Mouse (Mus musculus) kidney, postnatal 4 days (tissue): ENCODE data around the gene Nipsnap3b.

Experiments used
- DNase-seq, 2 experiments: peaks; one replicate each; pipeline ENCODE4 v3.0.0; 2021; ENCODE audit warnings: mixed read lengths in 2 of 2

The Nipsnap3b gene

GRCm38 (mm10) chr4:53011732-53012361 lies at the start of gene Nipsnap3b:
TSS of gene Nipsnap3b (plus strand) at chr4:53011880.
- DNase-seq: peak; percentile 99 to 100

- no peak for DNase-seq
Observed at GRCm38 (mm10) chr4:52964247-52964646, 47.4 kb upstream of the Nipsnap3b start, which contains the start of gene Olfr270. TSS of gene Olfr270 (plus strand) at chr4:52964547.

GRCm38 (mm10) chr4:52985216-52985615 lies 26.5 kb upstream of the Nipsnap3b start:
- peak; percentile 11 to 18 for DNase-seq

- no peak for DNase-seq
Observed at GRCm38 (mm10) chr4:52986266-52986665, 25.4 kb upstream of the Nipsnap3b start.

- DNase-seq: peak; percentile 47 to 57
Observed at GRCm38 (mm10) chr4:52989248-52989647, 22.4 kb upstream of the Nipsnap3b start, which contains the start of gene Nipsnap3a. TSS of gene Nipsnap3a (plus strand) at chr4:52989272.

GRCm38 (mm10) chr4:52999449-52999848 lies 12.2 kb upstream of the Nipsnap3b start:
- no peak for DNase-seq

- DNase-seq: no peak
Observed at GRCm38 (mm10) chr4:53000154-53000553, 11.5 kb upstream of the Nipsnap3b start.

GRCm38 (mm10) chr4:53009183-53009582 lies 2.5 kb upstream of the Nipsnap3b start:
- DNase-seq: no peak

- no peak for DNase-seq
Observed at GRCm38 (mm10) chr4:53009871-53010270, 1.8 kb upstream of the Nipsnap3b start.

GRCm38 (mm10) chr4:53014421-53014820 lies 2.7 kb downstream of the Nipsnap3b start:
- DNase-seq: no peak

- no peak for DNase-seq
Observed at GRCm38 (mm10) chr4:53015024-53015423, 3.3 kb downstream of the Nipsnap3b start.

- DNase-seq: no peak
Observed at GRCm38 (mm10) chr4:53018392-53018791, 6.7 kb downstream of the Nipsnap3b start.

- no peak for DNase-seq
Observed at GRCm38 (mm10) chr4:53023189-53023925, 11.7 kb downstream of the Nipsnap3b start.

- DNase-seq: no peak
Observed at GRCm38 (mm10) chr4:53024397-53024796, 12.7 kb downstream of the Nipsnap3b start.

GRCm38 (mm10) chr4:53027811-53028210 lies 16.1 kb downstream of the Nipsnap3b start:
- DNase-seq: no peak

- peak; percentile 21 for DNase-seq
Observed at GRCm38 (mm10) chr4:53030326-53030948, 18.8 kb downstream of the Nipsnap3b start.

GRCm38 (mm10) chr4:53043819-53044218 lies 32.1 kb downstream of the Nipsnap3b start:
- no peak for DNase-seq

GRCm38 (mm10) chr4:53045807-53046206 lies 34.1 kb downstream of the Nipsnap3b start:
- DNase-seq: no peak

GRCm38 (mm10) chr4:53046238-53047022 lies 34.8 kb downstream of the Nipsnap3b start:
- DNase-seq: no peak

- no peak for DNase-seq
Observed at GRCm38 (mm10) chr4:53062301-53063008, 50.8 kb downstream of the Nipsnap3b start.
